Mouse (Mus musculus) forebrain, postnatal 0 days (tissue): ENCODE results near the gene Olfr33. TPM values are rescaled to one million over a fixed set of nuclear protein-coding genes. Genes with fewer than 3 reads are reported as not detected.

ENCODE experiments used
- ATAC-seq: fragments of 200-750 bp; cut with Nextera tagmentation; 2 replicates; pipeline ENCODE4 v1.8.0; 2017; ENCODE audit warnings: mild to moderate bottlenecking, moderate library complexity
- DNase-seq: peaks from one replicate; pipeline ENCODE4 v3.0.0-alpha.2; 2015
- H3K27ac ChIP-seq: fragments of 300-500 bp; sonication (generic); 2 replicates; pipeline ENCODE4 v1.5.1; 2014; ENCODE audit warnings: low read depth, mild to moderate bottlenecking, antibody characterized with exemption, low read length, moderate library complexity, mixed read lengths
- H3K27me3 ChIP-seq: fragments of 300-500 bp; sonication (generic); 2 replicates; pipeline ENCODE4 v1.6.1; 2014; ENCODE audit warnings: mild to moderate bottlenecking, low read length, mixed read lengths; ENCODE audit not compliant: insufficient read depth
- H3K36me3 ChIP-seq: fragments of 300-500 bp; sonication (generic); 2 replicates; pipeline ENCODE4 v1.6.1; 2014; ENCODE audit warnings: mild to moderate bottlenecking, moderate library complexity; ENCODE audit not compliant: insufficient read depth
- H3K4me1 ChIP-seq: fragments of 300-500 bp; sonication (generic); 2 replicates; pipeline ENCODE4 v1.6.1; 2014; ENCODE audit warnings: antibody characterized with exemption; ENCODE audit not compliant: insufficient read depth
- H3K4me2 ChIP-seq: fragments of 300-500 bp; sonication (generic); 2 replicates; pipeline ENCODE4 v1.6.1; 2014; ENCODE audit warnings: low read depth, mild to moderate bottlenecking, moderate library complexity
- H3K4me3 ChIP-seq: fragments of 300-500 bp; sonication (generic); 2 replicates; pipeline ENCODE4 v1.5.1; 2014; ENCODE audit warnings: low read depth, low read length, mixed read lengths
- H3K9ac ChIP-seq: fragments of 300-500 bp; sonication (generic); 2 replicates; pipeline ENCODE4 v1.6.1; 2014; ENCODE audit warnings: mild to moderate bottlenecking
- H3K9me3 ChIP-seq: fragments of 300-500 bp; sonication (generic); 2 replicates; pipeline ENCODE4 v1.6.1; 2016; ENCODE audit warnings: low read length
- CTCF ChIP-seq: sonication (generic); IDR thresholded peaks from 2 replicates; pipeline ENCODE4 v1.5.1; 2016; ENCODE audit warnings: antibody characterized with exemption, control low read depth, low read depth
- WGBS: fragments of 180-500 bp; shearing (Covaris S2); extraction: QIAGEN DNeasy Blood & Tissue Kit; methylation state at CpG from one replicate; pipeline ENCODE4 v1.1.7; 2014; 5-methylcytosine and 5-hydroxymethylcytosine counted together
- polyA plus RNA-seq: library from polyadenylated mRNA; unstranded; fragments of >200 nt; fragmentation: Nextera tagmentation; extraction: Ambion mirVana; gene quantifications from 2 replicates; pipeline ENCODE4 v1.2.1, GENCODE M21; 2015
- total RNA-seq: library from RNA; depleted of rRNA; stranded (reverse); fragments of >200 nt; gene quantifications from 2 replicates; pipeline ENCODE4 v1.2.3, GENCODE M21; 2014; rRNA removed

The Olfr33 gene
- total RNA-seq (not detected in 2 replicates), polyA plus RNA-seq (not detected in 2 replicates)

DNA sequence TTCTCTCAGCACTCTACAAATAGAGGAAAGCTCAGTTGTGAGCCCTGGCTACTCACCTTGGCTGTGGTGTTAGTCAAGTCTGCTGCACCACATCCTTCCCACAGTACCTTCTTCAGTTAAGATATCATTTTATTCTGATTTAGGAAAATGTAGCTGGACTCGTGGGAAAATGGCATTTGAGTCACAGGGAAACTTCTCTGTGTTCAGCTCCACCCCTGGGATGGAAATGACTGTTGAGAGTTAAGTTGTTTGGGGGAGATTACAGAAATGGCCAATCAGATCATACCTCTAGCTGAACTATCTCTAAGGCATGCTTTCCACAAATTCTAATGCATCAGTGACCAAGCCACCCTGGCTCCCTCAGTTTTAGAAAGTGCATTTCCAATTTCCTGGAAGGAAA, at the start of gene Olfr33:
Gene Olfr33, minus strand, starts transcription at position 101 of the 400 bp plus-strand sequence.
- ATAC-seq (no peak), DNase-seq (no peak)
- WGBS = 28% methylated on average over 1 of the region's 1 CpGs
- no peaks in the 10 kb centered on the region for H3K36me3 ChIP-seq
- TF ChIP-seq CTCF = no peak
- no peaks in the 10 kb centered on the region for H3K9me3 ChIP-seq
- H3K27me3 ChIP-seq = no peaks in the 10 kb centered on the region
- no peak within 1 kb of the TSS for H3K9ac ChIP-seq
- no peak within 1 kb of the TSS for H3K27ac ChIP-seq
- no peak within 1 kb of the TSS for H3K4me3 ChIP-seq
- no peak within 1 kb of the TSS for H3K4me2 ChIP-seq
- H3K4me1 ChIP-seq = no peaks in the 10 kb centered on the region

DNA sequence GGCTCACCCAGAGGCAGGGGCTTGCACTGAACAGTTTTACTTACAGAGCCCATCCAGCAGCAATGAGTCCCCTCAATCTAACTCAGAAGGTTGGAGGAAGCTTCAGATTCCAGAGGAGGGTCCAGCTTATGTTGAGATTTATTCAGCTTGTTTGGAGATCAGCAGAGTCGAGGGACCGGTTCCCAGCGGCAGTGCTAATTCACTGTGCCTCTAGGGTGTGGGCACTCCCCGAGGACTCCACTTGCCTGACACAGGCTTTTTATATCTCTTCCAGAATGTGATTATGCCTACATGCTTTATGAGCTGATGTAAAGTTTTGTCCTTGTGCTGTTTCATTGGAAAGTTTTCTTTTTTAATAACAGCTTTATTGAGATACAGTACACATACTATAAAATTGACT, 40.4 kb upstream of the Olfr33 start, which contains the start of the genes Olfr560 and Olfr78:
Gene Olfr560, minus strand, starts transcription at position 101 of the 400 bp plus-strand sequence.
Gene Olfr78, minus strand, starts transcription at position 206 of the 400 bp plus-strand sequence.
- Histone ChIP-seq H3K9me3 (no peaks in the 10 kb centered on the region), H3K9ac (no peak within 1 kb of the TSS), H3K27ac (no peak within 1 kb of the TSS), H3K4me2 (no peak within 1 kb of the TSS), H3K27me3 (no peaks in the 10 kb centered on the region), H3K4me1 (no peaks in the 10 kb centered on the region), H3K4me3 (no peak within 1 kb of the TSS), H3K36me3 (no peaks in the 10 kb centered on the region)
- 84% methylated on average over 4 of the region's 4 CpGs for WGBS
- DNase-seq = no peak
- no peak for TF ChIP-seq CTCF
- ATAC-seq = no peak

DNA sequence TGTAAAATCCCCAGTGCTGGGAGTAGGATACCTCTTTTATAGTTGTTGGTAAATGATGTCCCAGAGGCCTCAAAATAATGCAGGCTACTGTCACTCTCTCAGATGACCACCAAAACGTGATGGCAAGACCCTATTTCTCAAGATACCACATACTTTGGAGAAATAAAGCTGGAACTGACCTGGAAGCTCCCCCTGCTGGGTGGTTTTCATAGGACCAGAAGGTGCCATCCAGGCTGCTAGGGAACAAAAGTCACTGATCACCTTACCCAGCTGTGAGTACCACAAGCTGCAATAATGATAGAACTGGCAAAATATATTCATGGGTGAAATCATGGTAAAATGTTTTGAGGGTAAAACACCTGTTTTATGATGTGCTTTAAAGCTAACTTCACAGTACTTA, 33.2 kb upstream of the Olfr33 start:
- H3K9ac ChIP-seq = no peak overlapping the region
- no peak overlapping the region for H3K4me2 ChIP-seq
- H3K4me3 ChIP-seq = no peak overlapping the region
- H3K27ac ChIP-seq = no peak overlapping the region
- H3K27me3 ChIP-seq = no peaks in the 10 kb centered on the region
- H3K36me3 ChIP-seq = no peaks in the 10 kb centered on the region
- no peak for TF ChIP-seq CTCF
- H3K4me1 ChIP-seq = no peaks in the 10 kb centered on the region
- 12% methylated on average over 1 of the region's 1 CpGs for WGBS
- DNase-seq (no peak), ATAC-seq (no peak)
- H3K9me3 ChIP-seq = no peaks in the 10 kb centered on the region

- H3K36me3 ChIP-seq = no peaks in the 10 kb centered on the region
- ATAC-seq = no peak
- no peak overlapping the region for H3K4me2 ChIP-seq
- DNase-seq = no peak
- no peak overlapping the region for H3K4me3 ChIP-seq
- 74% methylated on average over 2 of the region's 2 CpGs for WGBS
- no peaks in the 10 kb centered on the region for H3K4me1 ChIP-seq
- H3K27me3 ChIP-seq = no peaks in the 10 kb centered on the region
- no peak for TF ChIP-seq CTCF
- no peak overlapping the region for H3K9ac ChIP-seq
- no peak overlapping the region for H3K27ac ChIP-seq
- no peaks in the 10 kb centered on the region for H3K9me3 ChIP-seq
Observed at GRCm38 (mm10) chr7:102737705-102738104, 18.8 kb upstream of the Olfr33 start.

DNA sequence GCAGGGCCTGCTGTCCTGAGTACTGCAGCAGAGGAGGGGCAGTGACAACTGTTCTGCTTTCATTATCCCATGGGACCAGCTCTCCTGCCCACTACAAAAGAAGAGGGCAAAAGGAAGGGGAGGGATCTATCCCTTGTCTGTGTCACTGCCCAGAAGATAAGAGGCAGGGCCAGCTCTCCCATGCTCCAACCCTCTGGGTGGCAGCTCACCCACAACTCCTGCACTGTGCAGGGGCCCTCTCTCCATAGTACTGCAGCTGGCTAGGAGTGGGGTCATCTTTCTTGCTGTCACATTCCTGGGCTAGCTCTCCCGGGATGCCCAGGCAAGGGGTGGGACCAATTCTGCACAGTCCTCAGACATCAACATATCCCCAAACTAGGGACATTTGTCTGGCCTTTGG, 14.9 kb upstream of the Olfr33 start:
- TF ChIP-seq CTCF = no peak
- DNase-seq (no peak), ATAC-seq (no peak)
- Histone ChIP-seq H3K4me3 (no peak overlapping the region), H3K36me3 (no peaks in the 10 kb centered on the region), H3K4me1 (no peaks in the 10 kb centered on the region), H3K9me3 (no peaks in the 10 kb centered on the region), H3K4me2 (no peak overlapping the region), H3K27ac (no peak overlapping the region), H3K27me3 (no peaks in the 10 kb centered on the region), H3K9ac (no peak overlapping the region)
- WGBS = 75% methylated on average over 1 of the region's 1 CpGs

- no peak within 1 kb of the TSS for H3K9ac ChIP-seq
- ATAC-seq (no peak), DNase-seq (no peak)
- H3K4me1 ChIP-seq = no peaks in the 10 kb centered on the region
- no peaks in the 10 kb centered on the region for H3K27me3 ChIP-seq
- no peaks in the 10 kb centered on the region for H3K9me3 ChIP-seq
- H3K36me3 ChIP-seq = no peaks in the 10 kb centered on the region
- no peak within 1 kb of the TSS for H3K4me3 ChIP-seq
- H3K27ac ChIP-seq = no peak within 1 kb of the TSS
- no peak within 1 kb of the TSS for H3K4me2 ChIP-seq
- TF ChIP-seq CTCF = no peak
Observed at GRCm38 (mm10) chr7:102727391-102727790, 8.5 kb upstream of the Olfr33 start, which contains the start of gene Olfr559. Gene Olfr559 (minus strand): TSS chr7:102727491.

DNA sequence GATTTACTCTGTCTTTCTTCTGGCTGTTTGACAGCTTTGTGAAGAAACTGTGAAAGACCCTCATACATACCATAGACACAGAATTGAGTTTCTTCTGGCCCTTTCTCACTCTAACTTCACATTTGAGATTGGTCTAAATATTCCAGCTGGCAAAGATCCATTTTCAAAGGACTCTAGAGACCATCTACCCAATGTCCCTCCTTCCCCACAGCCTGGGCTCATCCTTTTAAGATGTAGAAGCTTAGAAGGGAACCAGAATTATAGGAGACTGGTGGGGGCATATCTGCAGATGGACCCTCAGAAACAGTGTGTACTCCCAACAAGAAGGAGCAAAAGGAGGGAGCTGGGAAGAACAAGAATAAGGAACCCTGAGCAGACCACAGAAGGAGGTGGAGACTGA, 17.0 kb downstream of the Olfr33 start, which contains the start of gene Olfr558:
Gene Olfr558, plus strand, starts transcription at position 301 of the 400 bp plus-strand sequence.
- Histone ChIP-seq H3K4me3 (no peak within 1 kb of the TSS), H3K4me2 (no peak within 1 kb of the TSS), H3K27me3 (no peaks in the 10 kb centered on the region), H3K27ac (no peak within 1 kb of the TSS), H3K36me3 (no peaks in the 10 kb centered on the region), H3K9me3 (no peaks in the 10 kb centered on the region), H3K9ac (no peak within 1 kb of the TSS), H3K4me1 (no peaks in the 10 kb centered on the region)
- TF ChIP-seq CTCF = no peak
- DNase-seq (no peak), ATAC-seq (no peak)
